Mouse (Mus musculus) forebrain, embryonic 14.5 days (tissue): Measurements from ENCODE around the gene Elac2. TPM values are rescaled to one million over a fixed set of nuclear protein-coding genes. Genes with fewer than 3 reads are reported as not detected.

Experiments used
- ATAC-seq: fragments of 200-750 bp; cut with Nextera tagmentation; 2 replicates; pipeline ENCODE4 v1.8.0; 2017; ENCODE audit warnings: mild to moderate bottlenecking, moderate library complexity
- DNase-seq: peaks from one replicate; pipeline ENCODE4 v3.0.0-alpha.2; 2015; ENCODE audit warnings: low spot score
- H3K27ac ChIP-seq: fragments of 300-500 bp; sonication (generic); 2 replicates; pipeline ENCODE4 v1.5.1; 2014; ENCODE audit warnings: low read depth, mild to moderate bottlenecking, control low read depth, low read length, moderate library complexity
- H3K27me3 ChIP-seq: fragments of 300-500 bp; sonication (generic); replicated peaks from 2 replicates; pipeline ENCODE4 v1.6.1; 2014; ENCODE audit warnings: low read length, control low read depth, mixed read lengths; ENCODE audit not compliant: control insufficient read depth, insufficient read depth
- H3K36me3 ChIP-seq: fragments of 300-500 bp; sonication (generic); 2 replicates; pipeline ENCODE4 v1.6.1; 2014; ENCODE audit warnings: low read length, control low read depth; ENCODE audit not compliant: control insufficient read depth, insufficient read depth
- H3K4me1 ChIP-seq: fragments of 300-500 bp; sonication (generic); 2 replicates; pipeline ENCODE4 v1.6.1; 2014; ENCODE audit warnings: antibody characterized with exemption, low read length, control low read depth; ENCODE audit not compliant: control insufficient read depth, insufficient read depth
- H3K4me2 ChIP-seq: fragments of 300-500 bp; sonication (generic); 2 replicates; pipeline ENCODE4 v1.6.1; 2014; ENCODE audit warnings: mild to moderate bottlenecking, control low read depth, low read length
- H3K4me3 ChIP-seq: fragments of 300-500 bp; sonication (generic); 2 replicates; pipeline ENCODE4 v1.5.1; 2014; ENCODE audit warnings: low read depth, low read length, control low read depth
- H3K9ac ChIP-seq: fragments of 300-500 bp; sonication (generic); 2 replicates; pipeline ENCODE4 v1.6.1; 2014; ENCODE audit warnings: mild to moderate bottlenecking, low read length, control low read depth, moderate library complexity
- H3K9me3 ChIP-seq: fragments of 300-500 bp; sonication (generic); replicated peaks from 2 replicates; pipeline ENCODE4 v1.6.1; 2016; ENCODE audit warnings: low read length, control low read depth, mixed read lengths; ENCODE audit not compliant: control insufficient read depth
- WGBS: fragments of 180-500 bp; shearing (Covaris S2); extraction: QIAGEN DNeasy Blood & Tissue Kit; methylation state at CpG from one replicate; pipeline ENCODE4 v1.1.7; 2014; 5-methylcytosine and 5-hydroxymethylcytosine counted together
- polyA plus RNA-seq: library from polyadenylated mRNA; unstranded; fragments of >200 nt; fragmentation: Nextera tagmentation; extraction: Ambion mirVana; gene quantifications from 2 replicates; pipeline ENCODE4 v1.2.1, GENCODE M21; 2014

Elac2 gene
- polyA plus RNA-seq, result 29.1 and 31.5 TPM in 2 replicates

DNA sequence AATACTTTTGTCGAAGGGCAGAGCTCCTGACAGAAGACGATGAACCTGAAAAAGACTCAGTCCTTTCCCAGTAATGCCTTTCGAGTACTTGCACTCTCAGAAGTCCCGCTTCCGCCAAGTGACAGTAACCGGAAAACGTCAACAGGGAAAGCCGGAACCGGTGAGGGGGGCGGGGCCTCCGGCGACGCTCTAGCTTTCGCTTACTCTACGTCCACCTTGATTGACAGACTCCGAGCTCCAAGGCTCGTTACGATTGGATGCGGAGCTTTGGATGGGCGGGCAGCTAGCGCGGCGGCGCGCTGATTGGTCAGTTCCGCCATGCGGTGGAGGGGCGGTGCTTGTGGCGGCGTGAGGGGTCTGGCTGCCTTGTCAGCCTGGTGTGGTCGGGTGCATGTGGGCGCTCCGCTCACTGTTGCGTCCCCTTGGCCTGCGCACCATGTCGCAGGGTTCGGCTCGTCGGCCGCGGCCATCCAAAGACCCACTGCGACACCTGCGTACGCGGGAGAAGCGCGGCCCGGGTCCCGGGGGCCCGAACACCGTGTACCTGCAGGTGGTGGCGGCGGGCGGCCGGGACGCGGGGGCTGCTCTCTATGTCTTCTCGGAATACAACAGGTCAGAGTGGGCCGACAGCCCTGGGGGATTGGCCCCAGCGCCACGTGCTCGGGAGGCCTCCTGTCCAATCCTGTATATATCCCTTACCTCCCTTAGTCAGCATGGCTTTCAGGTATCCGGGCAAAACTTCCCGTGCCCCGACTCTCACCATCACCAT, at the start of gene Elac2:
Elac2 (plus strand) TSS at position 319 of the 769 bp plus-strand sequence.
- peak within 1 kb of the TSS; percentile 87 for H3K4me2 ChIP-seq
- peak within 1 kb of the TSS; percentile 83 for H3K9ac ChIP-seq
- H3K27ac ChIP-seq, result no peak within 1 kb of the TSS
- peaks cover 10% of the 10 kb centered on the region; the same call in 1 of the 2 replicates for H3K4me1 ChIP-seq
- WGBS, result 0% methylated on average over 63 of the region's 65 CpGs
- DNase-seq (peak; percentile 99), ATAC-seq (peak; percentile 100)
- no peaks in the 10 kb centered on the region for H3K27me3 ChIP-seq
- H3K36me3 ChIP-seq, result peaks cover 31% of the 10 kb centered on the region
- peak within 1 kb of the TSS; percentile 88 for H3K4me3 ChIP-seq
- no peaks in the 10 kb centered on the region for H3K9me3 ChIP-seq

DNA sequence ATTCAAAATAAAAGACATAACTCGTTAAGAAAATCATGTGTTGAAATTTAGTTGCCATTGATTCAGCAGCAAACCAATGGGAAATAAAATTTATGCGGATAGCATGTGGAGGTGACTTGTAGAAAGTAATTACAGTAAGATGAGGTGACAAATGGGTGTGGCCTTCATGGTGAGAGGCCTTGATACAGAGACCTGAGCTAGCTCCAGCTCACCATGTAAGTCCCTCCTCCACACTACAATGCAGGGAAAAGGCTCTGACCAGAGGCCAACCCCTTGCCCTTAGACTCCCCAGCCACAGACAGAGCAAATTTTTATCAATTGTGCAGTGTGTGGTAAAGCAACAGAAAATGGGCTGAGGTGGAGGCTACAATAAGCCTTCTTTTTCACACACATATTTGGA, 49.7 kb upstream of the Elac2 start:
- Histone ChIP-seq H3K4me2 (no peak overlapping the region), H3K36me3 (no peaks in the 10 kb centered on the region), H3K9ac (no peak overlapping the region), H3K9me3 (no peaks in the 10 kb centered on the region), H3K27ac (no peak overlapping the region), H3K27me3 (no peaks in the 10 kb centered on the region), H3K4me3 (no peak overlapping the region), H3K4me1 (0 out of 2 replicates have a peak, but pooled peaks cover 2% of the 10 kb centered on the region)
- no peak for DNase-seq
- 88% methylated on average over 2 of the region's 2 CpGs for WGBS
- ATAC-seq, result no peak

GRCm38 (mm10) chr11:64931060-64931770, 47.6 kb upstream of the Elac2 start:
- Histone ChIP-seq H3K4me1 (0 out of 2 replicates have a peak, but pooled peaks cover 2% of the 10 kb centered on the region), H3K9ac (no peak overlapping the region), H3K9me3 (no peaks in the 10 kb centered on the region), H3K4me3 (no peak overlapping the region), H3K27ac (no peak overlapping the region), H3K27me3 (no peaks in the 10 kb centered on the region), H3K36me3 (no peaks in the 10 kb centered on the region), H3K4me2 (no peak overlapping the region)
- WGBS, result 48% methylated on average over 11 of the region's 11 CpGs
- DNase-seq (peak; percentile 43), ATAC-seq (peak; percentile 58; the same call in 1 of the 2 replicates)

- H3K4me1 ChIP-seq, result no peaks in the 10 kb centered on the region
- H3K4me2 ChIP-seq, result no peak overlapping the region
- no peak overlapping the region for H3K9ac ChIP-seq
- no peaks in the 10 kb centered on the region for H3K27me3 ChIP-seq
- no peaks in the 10 kb centered on the region for H3K9me3 ChIP-seq
- no peak overlapping the region for H3K4me3 ChIP-seq
- ATAC-seq (no peak), DNase-seq (no peak)
- 92% methylated on average over 2 of the region's 2 CpGs for WGBS
- H3K36me3 ChIP-seq, result no peaks in the 10 kb centered on the region
- no peak overlapping the region for H3K27ac ChIP-seq
Measured at GRCm38 (mm10) chr11:64937226-64937625, 41.6 kb upstream of the Elac2 start.

DNA sequence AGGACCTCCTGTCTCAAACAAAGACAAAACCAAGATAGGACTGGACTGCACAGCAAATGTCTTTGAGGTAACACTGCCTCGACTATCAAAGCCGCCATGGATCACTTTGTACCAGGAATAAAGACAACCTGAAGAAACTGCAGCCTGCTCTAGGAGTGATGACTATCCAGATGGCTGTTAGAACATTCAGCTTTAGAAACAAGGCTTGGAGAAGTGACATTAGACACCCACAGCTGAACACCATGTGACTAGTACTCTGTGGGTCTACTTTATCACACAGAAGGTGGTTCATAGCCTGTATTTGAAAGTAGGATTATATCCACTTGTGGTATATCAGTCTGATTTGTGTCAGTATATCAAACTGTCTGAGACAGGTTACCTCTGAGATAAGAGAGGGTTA, 37.6 kb upstream of the Elac2 start:
- no peak for ATAC-seq
- Histone ChIP-seq H3K4me2 (no peak overlapping the region), H3K4me1 (no peaks in the 10 kb centered on the region), H3K27ac (no peak overlapping the region), H3K4me3 (no peak overlapping the region), H3K27me3 (no peaks in the 10 kb centered on the region), H3K36me3 (no peaks in the 10 kb centered on the region), H3K9ac (no peak overlapping the region), H3K9me3 (no peaks in the 10 kb centered on the region)
- DNase-seq, result no peak
- WGBS, result 94% methylated on average over 2 of the region's 2 CpGs

GRCm38 (mm10) chr11:64949782-64950181, 29.1 kb upstream of the Elac2 start:
- DNase-seq (no peak), ATAC-seq (no peak)
- H3K4me2 ChIP-seq, result no peak overlapping the region
- H3K4me3 ChIP-seq, result no peak overlapping the region
- no peaks in the 10 kb centered on the region for H3K9me3 ChIP-seq
- H3K36me3 ChIP-seq, result no peaks in the 10 kb centered on the region
- 86% methylated on average over 3 of the region's 3 CpGs for WGBS
- H3K4me1 ChIP-seq, result no peaks in the 10 kb centered on the region
- H3K27ac ChIP-seq, result no peak overlapping the region
- no peaks in the 10 kb centered on the region for H3K27me3 ChIP-seq
- no peak overlapping the region for H3K9ac ChIP-seq

- Histone ChIP-seq H3K4me3 (peak overlapping the region; percentile 15; the same call in 1 of the 2 replicates), H3K4me1 (peaks cover 10% of the 10 kb centered on the region), H3K4me2 (peak overlapping the region; percentile 47), H3K9me3 (no peaks in the 10 kb centered on the region), H3K9ac (peak overlapping the region; percentile 21; the same call in 1 of the 2 replicates), H3K27me3 (no peaks in the 10 kb centered on the region), H3K27ac (no peak overlapping the region), H3K36me3 (no peaks in the 10 kb centered on the region)
- DNase-seq, result peak; percentile 37
- WGBS, result 4% methylated on average over 16 of the region's 16 CpGs
- no peak for ATAC-seq
Measured at GRCm38 (mm10) chr11:64956962-64957729, 21.7 kb upstream of the Elac2 start.

DNA sequence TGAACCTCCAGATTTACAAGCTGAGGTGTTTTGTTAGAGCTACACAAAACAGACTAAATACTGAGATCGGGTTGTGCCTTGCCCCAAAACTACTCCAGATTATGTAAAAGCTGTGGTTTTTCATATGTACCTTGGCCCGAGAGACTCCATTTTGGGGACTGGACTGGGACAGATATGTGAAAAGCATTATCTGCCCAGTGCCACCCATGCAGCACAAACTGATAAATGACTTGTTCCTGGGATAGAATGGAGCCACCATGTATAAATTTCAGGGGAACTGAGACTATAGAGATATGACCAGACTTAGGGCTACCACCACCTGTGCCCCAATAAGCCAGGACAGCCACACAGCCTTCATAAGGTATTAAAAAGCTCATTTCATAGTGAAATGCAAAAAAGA, 16.2 kb upstream of the Elac2 start:
- Histone ChIP-seq H3K4me2 (no peak overlapping the region), H3K4me1 (no peaks in the 10 kb centered on the region), H3K9me3 (no peaks in the 10 kb centered on the region), H3K9ac (no peak overlapping the region), H3K27me3 (no peaks in the 10 kb centered on the region), H3K36me3 (no peaks in the 10 kb centered on the region), H3K27ac (no peak overlapping the region), H3K4me3 (no peak overlapping the region)
- DNase-seq (no peak), ATAC-seq (no peak)
- WGBS, result 87% methylated on average over 2 of the region's 2 CpGs
